Mouse (Mus musculus): ENCODE measurements around the gene Fbxw9.
A peak's percentile ranks its signal among the peaks of the same experiment; 100 is the strongest.

The Fbxw9 gene

DNA sequence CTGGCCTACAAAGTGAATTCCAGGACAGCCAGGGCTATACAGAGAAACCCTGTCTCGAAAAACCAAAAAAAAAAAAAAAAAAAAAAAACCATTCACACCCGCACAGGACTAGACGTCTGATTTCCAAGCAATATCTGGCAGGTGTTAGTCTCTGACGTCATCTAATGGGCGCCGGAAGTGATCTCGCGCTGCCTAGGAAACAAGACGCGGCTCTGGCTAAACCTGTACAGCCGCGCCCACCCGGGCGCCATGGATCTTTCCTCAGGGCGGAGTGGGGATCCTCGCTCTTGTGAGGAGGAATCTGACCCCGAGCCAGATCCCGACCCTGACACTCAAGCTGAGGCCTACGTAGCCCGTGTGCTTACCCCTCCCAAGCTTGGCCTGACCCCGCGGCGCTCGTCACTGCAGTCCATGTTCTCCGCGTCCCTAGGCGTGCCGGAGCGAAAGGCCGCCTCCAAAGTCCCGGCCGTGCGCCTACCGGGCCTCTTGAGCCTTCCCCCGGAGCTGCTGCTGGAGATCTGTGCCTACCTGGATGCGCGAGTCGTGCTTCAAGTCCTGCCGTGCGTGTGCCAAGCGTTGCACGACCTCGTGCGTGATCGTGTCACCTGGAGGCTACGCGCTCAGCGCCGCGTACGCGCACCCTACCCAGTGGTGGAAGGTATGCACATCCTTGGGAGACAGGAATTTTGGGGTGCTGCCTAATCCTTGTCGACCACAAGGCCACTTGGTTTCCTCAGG, at the start of gene Fbxw9:
TSS of gene Fbxw9 (plus strand) at position 177 of the 738 bp plus-strand sequence.
- DNase-seq (ENCODE audit: low spot score): peak; percentile 92

GRCm38 (mm10) chr8:85011242-85011641, 48.6 kb upstream of the Fbxw9 start:
- DNase-seq (ENCODE audit: low spot score): no peak

DNA sequence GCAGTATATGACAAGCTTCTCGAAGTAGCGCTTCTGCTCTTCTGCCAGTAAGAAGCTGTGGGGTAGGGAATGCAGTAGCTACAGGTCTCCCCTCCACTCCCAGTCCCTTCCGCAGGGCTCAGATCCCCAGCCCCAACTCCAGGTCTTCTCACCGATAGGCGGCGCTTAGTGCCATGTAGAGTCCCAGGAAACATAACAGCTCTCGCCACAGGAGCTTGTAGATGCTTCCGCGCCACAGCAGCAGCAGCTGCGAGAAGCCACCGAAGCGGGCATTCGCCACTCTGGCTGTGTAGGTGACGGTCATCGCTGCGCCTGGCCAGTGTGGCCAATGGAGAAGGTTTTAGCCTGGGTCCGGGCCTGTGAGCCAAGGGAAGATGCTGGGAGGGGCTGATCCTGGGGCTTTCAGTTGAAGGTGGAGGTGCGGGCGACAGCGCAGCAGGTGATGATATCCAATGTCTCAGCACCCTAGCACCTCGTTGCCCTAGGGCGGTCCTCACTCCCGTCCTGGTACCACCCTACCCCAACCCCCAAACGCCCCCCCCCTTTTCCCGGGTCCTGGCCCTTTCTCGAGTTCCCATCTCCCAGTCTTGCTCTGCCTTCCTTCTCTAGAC, 46.5 kb upstream of the Fbxw9 start:
- peak; percentile 81 for DNase-seq (ENCODE audit: low spot score)

GRCm38 (mm10) chr8:85014431-85014830, 45.4 kb upstream of the Fbxw9 start, which contains the start of gene Best2:
TSS of gene Best2 (minus strand) at chr8:85014531.
- DNase-seq (ENCODE audit: low spot score): no peak

DNA sequence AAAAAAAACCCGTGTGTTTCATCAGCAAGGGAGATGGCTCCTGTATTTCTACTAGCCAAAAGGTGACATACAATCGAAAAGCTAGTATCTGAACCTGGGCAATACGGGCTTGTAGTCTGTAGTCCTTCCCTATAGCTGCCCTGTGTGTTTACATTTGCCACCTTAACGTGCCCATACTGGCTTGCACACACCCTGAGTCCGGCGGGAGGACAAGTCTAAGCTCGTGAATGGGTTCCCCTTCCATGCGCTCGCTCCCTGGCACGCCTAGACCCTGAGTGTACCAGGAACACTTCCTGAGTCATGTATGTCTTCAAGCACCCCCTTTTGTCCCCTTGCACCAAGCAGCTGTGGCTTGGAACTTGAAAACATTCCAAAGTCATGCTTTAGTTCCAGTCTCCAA, 43.1 kb upstream of the Fbxw9 start:
- DNase-seq (ENCODE audit: low spot score): no peak

DNA sequence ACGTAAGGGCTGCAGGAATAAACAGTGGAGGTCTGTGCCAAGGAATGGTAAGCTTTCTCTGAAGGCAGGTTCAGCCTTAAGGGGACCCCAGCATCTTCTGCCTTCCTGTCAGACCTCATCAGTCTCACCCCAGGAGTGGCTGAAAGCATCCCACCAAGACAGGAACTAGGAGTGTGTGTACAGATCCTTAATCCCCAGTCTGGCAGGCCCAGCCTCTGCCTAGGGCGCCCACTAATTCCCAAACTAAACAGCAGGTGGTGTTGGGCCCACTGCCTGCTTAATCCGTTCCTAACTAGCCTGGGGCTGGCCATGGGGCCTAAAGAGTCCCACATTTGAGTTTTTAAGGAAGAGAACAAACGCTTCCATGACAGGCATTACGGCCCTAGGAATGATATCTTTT, 42.6 kb upstream of the Fbxw9 start:
- DNase-seq (ENCODE audit: low spot score): no peak

DNA sequence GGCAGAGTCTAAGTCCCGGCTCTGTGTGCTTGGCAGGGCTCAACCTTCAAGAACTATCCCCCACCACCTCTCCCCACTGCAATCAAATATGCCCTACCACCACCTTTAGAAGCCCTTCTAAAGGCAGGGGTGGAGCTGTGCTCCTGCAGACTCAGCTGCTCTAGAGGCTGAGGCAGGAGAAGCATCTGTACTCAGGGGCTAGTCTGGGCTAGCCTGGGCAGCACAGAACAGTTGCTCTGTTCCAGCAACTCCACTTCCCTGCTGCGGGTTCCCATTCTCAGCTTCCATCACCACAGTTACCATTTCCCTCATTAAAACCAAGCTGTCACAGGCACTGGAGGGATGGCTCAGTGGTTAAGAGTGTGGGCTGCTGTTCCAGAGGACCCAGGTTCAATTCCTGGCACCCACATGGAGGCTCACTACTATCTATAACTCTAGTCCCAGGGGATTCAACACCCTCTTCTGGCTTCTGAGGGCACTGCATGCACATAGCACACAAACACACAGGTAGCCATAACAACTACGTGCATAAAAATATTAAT, 38.3 kb upstream of the Fbxw9 start:
- DNase-seq (ENCODE audit: low spot score): no peak

DNA sequence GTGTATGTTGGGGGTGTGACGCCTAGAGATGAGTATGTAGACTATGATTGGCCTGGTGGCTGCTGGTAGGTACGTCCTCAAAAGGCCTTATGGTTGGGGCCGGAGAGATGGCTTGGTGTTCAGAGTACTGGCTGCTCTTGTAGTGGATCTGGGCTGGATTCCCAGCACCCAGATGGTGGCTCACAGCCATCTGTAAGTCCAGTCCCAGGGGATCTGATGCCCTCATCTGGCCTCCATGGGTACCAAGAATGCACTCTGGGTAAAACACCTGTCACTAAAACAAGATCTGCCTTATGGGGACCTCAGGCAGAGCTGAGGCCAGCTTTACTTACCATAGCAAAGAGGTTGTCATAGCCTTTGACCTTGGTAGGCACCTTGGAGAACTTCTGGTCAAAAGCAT, 36.0 kb upstream of the Fbxw9 start:
- DNase-seq (ENCODE audit: low spot score): no peak

- peak; percentile 93 for DNase-seq (ENCODE audit: low spot score)
These were observed 34.5 kb upstream of the Fbxw9 start, which contains the start of gene Asna1 for GRCm38 (mm10) chr8:85025098-85025932. TSS of gene Asna1 (minus strand) at chr8:85025281.

DNA sequence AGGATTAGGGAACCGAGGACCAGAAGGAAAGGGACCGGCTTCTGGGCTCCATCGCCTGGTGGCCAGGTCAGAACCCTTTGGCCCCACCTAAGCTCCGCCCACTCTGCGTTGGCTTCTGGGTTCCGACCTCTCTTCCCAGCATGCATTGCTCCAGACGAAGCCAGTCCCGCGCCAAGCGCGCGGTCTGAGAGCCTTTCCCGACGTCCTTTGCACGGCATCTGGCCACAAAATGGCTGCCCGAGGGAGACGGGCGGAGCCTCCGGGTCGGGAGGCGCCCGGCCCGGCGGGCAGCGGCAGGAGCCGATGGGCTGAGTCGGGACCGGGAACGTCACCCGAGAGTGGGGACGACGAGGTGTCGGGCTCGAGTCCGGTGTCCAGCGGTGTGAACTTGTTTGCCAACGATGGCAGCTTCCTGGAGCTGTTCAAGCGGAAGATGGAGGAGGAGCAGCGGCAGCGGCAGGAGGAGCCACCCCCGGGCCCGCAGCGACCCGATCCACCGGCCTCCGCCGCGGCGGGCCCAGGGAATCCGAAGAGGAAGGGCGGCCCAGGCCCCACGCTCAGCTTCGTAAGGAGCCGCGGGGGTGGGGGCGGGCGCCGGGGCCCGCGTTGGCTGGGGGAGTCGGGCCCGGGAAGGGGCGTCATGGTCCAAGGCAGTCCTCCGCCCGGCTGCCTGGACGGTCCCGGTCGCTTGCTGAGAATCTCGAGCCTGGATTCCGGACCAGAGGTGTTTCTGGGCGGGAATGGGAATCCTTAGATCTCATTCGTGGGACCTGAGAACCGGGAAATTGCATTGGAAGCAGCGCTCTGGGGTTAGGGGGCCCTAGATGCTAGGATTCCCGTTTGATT, 33.0 kb upstream of the Fbxw9 start, which contains the start of gene Trir:
TSS of gene Trir (plus strand) at position 154 of the 846 bp plus-strand sequence.
- peak; percentile 88 for DNase-seq (ENCODE audit: low spot score)

GRCm38 (mm10) chr8:85027516-85027855, 32.4 kb upstream of the Fbxw9 start:
- DNase-seq (ENCODE audit: low spot score): no peak

- DNase-seq (ENCODE audit: low spot score): no peak
These were observed 31.9 kb upstream of the Fbxw9 start for GRCm38 (mm10) chr8:85027922-85028321.

GRCm38 (mm10) chr8:85029271-85029670, 30.6 kb upstream of the Fbxw9 start:
- DNase-seq (ENCODE audit: low spot score): no peak

DNA sequence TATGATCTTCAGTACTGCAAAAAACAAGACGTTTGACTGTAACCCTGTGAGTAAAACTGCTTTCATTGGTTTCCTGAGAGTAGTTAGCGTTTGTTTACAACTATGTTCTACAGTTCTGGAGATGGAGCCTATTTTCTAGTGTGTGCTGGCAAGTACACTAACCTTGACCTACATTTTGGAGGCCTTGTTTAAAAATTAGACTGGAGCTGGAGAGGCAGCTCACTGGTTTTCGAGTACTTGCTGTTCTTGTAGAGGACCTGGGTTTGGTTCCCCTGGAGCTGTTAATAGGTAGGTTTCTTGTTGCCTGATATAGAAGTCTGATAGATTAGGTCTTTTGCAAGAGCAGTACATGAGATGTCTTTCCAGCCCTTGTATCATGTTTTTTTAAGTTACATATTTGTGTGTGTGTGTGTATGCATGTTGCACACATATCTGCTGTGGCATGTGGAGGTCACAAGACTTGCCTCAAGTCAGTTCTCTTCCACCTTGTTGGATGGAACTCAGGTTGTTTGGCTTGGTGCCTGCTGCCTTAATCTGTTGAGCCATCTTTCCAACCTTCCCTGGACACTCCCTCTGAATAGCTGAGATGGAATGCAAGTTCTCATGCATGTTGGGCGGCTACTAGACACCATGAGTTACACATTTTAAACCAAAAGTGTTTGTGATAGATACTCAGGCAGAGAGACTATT, 27.1 kb upstream of the Fbxw9 start:
- no peak for DNase-seq (ENCODE audit: low spot score)

DNA sequence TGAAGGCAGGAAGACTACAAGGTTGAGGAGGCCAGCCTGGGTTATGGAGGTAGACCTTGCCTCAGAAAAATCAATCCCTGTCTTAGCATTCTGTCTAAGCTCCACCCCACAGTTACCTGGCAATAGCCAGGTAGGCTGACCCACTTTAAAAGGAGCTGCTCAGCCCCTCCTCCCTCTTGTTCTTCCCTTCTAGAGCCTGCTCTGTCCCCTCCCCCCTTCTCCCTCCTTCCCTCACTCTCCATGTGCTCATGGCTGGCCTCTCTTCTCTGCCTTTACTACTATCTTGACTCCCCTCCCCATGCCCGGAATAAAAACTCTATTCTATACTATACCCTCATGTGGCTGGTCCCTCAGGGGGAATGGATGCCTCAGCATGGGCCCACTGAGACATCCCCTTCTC, 26.0 kb upstream of the Fbxw9 start:
- no peak for DNase-seq (ENCODE audit: low spot score)

- DNase-seq (ENCODE audit: low spot score): peak; percentile 84
These were observed 25.1 kb upstream of the Fbxw9 start for GRCm38 (mm10) chr8:85034764-85035163.

- DNase-seq (ENCODE audit: low spot score): no peak
These were observed 24.6 kb upstream of the Fbxw9 start for GRCm38 (mm10) chr8:85035165-85035727.

DNA sequence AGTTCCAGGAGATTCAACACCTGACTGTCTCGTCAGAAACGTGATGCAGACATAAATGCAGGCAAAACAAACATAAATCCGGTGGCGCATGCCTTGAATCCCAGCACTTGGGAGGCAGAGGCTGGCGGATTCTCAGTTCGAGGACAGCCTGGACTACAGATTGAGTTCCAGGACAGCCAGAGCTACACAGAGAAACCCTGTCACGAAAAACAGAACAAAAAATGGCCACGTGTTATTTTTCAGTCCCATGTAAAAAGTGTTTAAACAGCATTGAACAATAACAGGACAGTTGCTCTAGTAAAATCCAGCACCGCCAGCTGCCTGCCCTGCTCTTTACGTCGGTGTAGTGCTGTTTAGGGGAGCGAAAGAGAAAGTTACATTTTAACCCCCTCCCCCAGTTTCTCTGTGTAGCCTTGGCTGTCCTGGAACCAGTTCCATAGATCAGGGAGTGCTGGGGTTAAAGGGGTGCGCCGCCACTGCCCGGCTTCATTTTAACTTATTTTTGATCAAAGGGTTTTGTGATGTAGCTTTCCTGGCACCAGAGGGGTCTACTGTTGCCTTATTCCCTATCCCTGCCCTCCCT, 24.0 kb upstream of the Fbxw9 start:
- peak; percentile 47 for DNase-seq (ENCODE audit: low spot score)

- DNase-seq (ENCODE audit: low spot score): no peak
These were observed 23.5 kb upstream of the Fbxw9 start for GRCm38 (mm10) chr8:85036381-85036717.

DNA sequence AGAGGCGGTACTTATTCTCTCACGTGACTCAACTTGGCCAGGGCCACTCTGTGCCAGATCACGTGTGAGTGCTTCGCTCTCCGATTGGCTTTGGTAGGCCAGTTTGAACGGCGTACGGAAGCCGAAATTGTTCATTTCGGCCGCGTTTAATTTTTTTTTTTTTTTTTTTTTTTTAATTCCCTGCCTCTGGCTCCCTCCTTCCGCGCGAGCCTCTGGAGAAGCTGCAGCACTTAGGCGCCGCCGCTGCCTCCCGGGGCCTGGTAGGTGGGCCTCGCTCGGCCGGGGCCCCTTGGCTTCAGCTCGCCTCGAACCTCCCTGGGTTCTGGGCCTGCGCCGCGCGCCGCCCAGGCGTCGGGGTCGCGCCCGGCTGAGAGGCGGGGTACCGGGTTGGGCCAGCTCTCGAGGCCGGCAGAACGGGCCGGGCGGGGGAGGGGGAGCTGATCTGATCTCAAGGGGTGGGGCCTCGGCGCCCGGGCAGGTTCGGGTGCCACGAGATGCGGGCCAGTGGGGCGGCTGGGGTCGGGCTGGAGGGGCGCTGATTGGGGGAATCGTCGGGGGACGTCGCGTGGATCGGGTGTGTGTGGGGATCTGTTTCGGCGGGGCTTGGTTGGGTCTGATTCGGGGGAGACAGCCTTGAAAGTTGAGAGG, 23.0 kb upstream of the Fbxw9 start, which contains the start of gene Tnpo2:
TSS of gene Tnpo2 (plus strand) at position 198 of the 648 bp plus-strand sequence.
- peak; percentile 92 for DNase-seq (ENCODE audit: low spot score)

Data from T-cell, adult 2 months (primary cell).